Mouse (Mus musculus) bone marrow, adult 2 months (tissue): ENCODE data around the gene Olfr666. TPM values are rescaled to one million over a fixed set of nuclear protein-coding genes. Genes with fewer than 3 reads are reported as not detected.

Experiments used
- H3K27ac ChIP-seq: fragments of 200-500 bp; 2 replicates; pipeline ENCODE4 v1.5.1; 2012; ENCODE audit warnings: low read depth, mild to moderate bottlenecking, control low read depth, inconsistent platforms, low read length; ENCODE audit not compliant: control insufficient read depth, poor library complexity, insufficient read depth
- H3K4me1 ChIP-seq: fragments of 200-500 bp; 2 replicates; pipeline ENCODE4 v1.6.1; 2011; ENCODE audit warnings: low read length; ENCODE audit not compliant: control insufficient read depth, insufficient read depth
- H3K4me3 ChIP-seq: fragments of 200-500 bp; replicated peaks from 2 replicates; pipeline ENCODE3; 2011; ENCODE audit warnings: mild to moderate bottlenecking, low read depth, low read length, control low read depth; ENCODE audit not compliant: control insufficient read depth
- CTCF ChIP-seq: fragments of 200-500 bp; IDR thresholded peaks from 2 replicates; pipeline ENCODE4 v1.5.1; 2011; ENCODE audit warnings: low read length, control low read depth; ENCODE audit not compliant: control insufficient read depth, insufficient read depth
- POLR2A ChIP-seq: fragments of 200-500 bp; IDR thresholded peaks from 2 replicates; pipeline ENCODE4 v1.6.1; 2011; ENCODE audit warnings: low read depth, mild to moderate bottlenecking, control low read depth, low read length, borderline replicate concordance; ENCODE audit not compliant: control insufficient read depth
- whole genome bisulfite sequencing: fragments of 180-500 bp; shearing (Covaris S2); methylation state at CpG from one replicate; pipeline ENCODE4 v1.1.7; 2018; 5-methylcytosine and 5-hydroxymethylcytosine counted together
- polyA plus RNA-seq: library from polyadenylated mRNA; stranded (reverse); fragments of >200 nt; gene quantifications from 2 replicates; pipeline ENCODE4 v1.2.4, GENCODE M21; 2011; ENCODE audit warnings: low replicate concordance; ENCODE audit not compliant: missing spikeins, insufficient read depth, insufficient read length

The Olfr666 gene
- polyA plus RNA-seq, 1 experiment = not detected

DNA sequence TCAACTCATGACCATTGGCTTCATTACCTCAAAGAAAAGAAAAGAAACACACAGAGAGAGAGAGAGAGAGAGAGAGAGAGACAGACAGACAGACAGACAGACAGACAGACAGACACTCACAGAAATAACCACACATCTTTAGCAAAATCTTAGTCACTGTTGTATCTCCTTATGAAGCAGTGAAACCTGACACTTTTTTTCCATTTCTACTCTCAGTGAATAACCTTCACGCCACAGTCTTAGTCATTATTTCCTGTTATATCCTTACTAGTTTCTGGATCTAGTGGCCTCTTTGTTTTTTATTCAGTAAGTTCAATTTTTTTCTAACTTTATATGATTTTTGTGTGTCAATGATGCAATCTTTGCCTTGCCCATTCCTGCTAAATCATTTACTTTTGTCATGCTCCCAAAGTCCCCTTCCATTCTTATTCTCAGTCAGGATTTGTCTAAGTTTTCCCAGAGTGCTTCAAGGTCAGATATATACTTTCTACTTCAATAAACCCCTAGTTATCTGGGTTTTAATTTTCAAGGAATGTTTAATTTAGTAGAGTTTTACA, 51.9 kb downstream of the Olfr666 start:
- Histone ChIP-seq H3K27ac (no peak overlapping the region), H3K4me3 (no peak overlapping the region), H3K4me1 (no peaks in the 10 kb centered on the region)
- no peak for TF ChIP-seq POLR2A
- TF ChIP-seq CTCF = no peak
- 58% methylated on average over 1 of the region's 1 CpGs for WGBS

DNA sequence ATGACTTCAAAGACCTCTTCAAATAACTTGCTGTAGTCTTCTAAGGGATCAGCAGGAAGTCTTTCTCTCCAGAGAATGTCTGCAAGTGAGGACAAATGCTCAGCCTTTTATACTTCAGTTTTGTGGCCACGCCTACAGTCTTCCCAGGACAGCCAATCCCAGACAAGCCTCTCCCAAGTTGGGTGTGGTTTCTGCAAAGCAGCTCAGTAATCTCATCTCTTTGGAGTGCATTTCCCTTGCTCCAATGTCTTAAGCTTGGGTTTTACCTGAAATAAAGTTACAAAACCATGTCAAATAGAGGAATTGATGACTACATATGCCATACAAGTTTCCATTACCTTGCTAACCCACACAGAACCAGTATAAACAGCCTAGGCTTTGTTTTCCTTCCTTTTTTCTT, 53.2 kb downstream of the Olfr666 start, which contains the start of gene Usp17lb:
Gene Usp17lb (minus strand): TSS at position 101 of the 400 bp plus-strand sequence.
- no peak within 1 kb of the TSS for H3K27ac ChIP-seq
- WGBS = 38% methylated on average over 1 of the region's 1 CpGs
- H3K4me3 ChIP-seq = no peak within 1 kb of the TSS
- no peaks in the 10 kb centered on the region for H3K4me1 ChIP-seq
- TF ChIP-seq CTCF = no peak
- no peak for TF ChIP-seq POLR2A

Other genes with a start within 250 kb of the Olfr666 start
- not detected in 2 replicates for gene Olfr658, start 248.6 kb downstream of the Olfr666 start, polyA plus RNA-seq
- gene Olfr659, start 229.2 kb downstream of the Olfr666 start, polyA plus RNA-seq = not detected in 2 replicates
- gene Olfr661, start 209.5 kb downstream of the Olfr666 start, polyA plus RNA-seq = 0.42 TPM in 1 of 2 replicates, not detected in the other
- not detected in 2 replicates for gene Usp17le, start 118.5 kb downstream of the Olfr666 start, polyA plus RNA-seq
- gene Usp17lb, start 53.3 kb downstream of the Olfr666 start, polyA plus RNA-seq = not detected in 2 replicates
- not detected in 2 replicates for gene Usp17la, start 38.9 kb downstream of the Olfr666 start, polyA plus RNA-seq
- not detected in 2 replicates for gene Olfr665, start 17.9 kb downstream of the Olfr666 start, polyA plus RNA-seq
- gene Olfr667, start 25.5 kb upstream of the Olfr666 start, polyA plus RNA-seq = not detected in 2 replicates
- gene Olfr668, start 32.1 kb upstream of the Olfr666 start, polyA plus RNA-seq = not detected in 2 replicates
- gene Olfr669, start 38.3 kb upstream of the Olfr666 start, polyA plus RNA-seq = not detected in 2 replicates
- gene Olfr670, start 66.7 kb upstream of the Olfr666 start, polyA plus RNA-seq = not detected in 2 replicates
- gene Olfr671, start 83.2 kb upstream of the Olfr666 start, polyA plus RNA-seq = not detected in 2 replicates
- gene Olfr672, start 106.1 kb upstream of the Olfr666 start, polyA plus RNA-seq = not detected in 2 replicates
- gene Olfr675, start 132.5 kb upstream of the Olfr666 start, polyA plus RNA-seq = not detected in 2 replicates
- not detected in 2 replicates for gene Olfr676, start 136.7 kb upstream of the Olfr666 start, polyA plus RNA-seq
- gene Olfr677, start 155.4 kb upstream of the Olfr666 start, polyA plus RNA-seq = not detected in 2 replicates
- not detected in 2 replicates for gene Olfr678, start 168.5 kb upstream of the Olfr666 start, polyA plus RNA-seq
- gene Olfr679, start 185.3 kb upstream of the Olfr666 start, polyA plus RNA-seq = not detected in 2 replicates
- gene Olfr680-ps1, start 196.9 kb upstream of the Olfr666 start, polyA plus RNA-seq = not detected in 2 replicates
- not detected in 2 replicates for gene Olfr681, start 220.9 kb upstream of the Olfr666 start, polyA plus RNA-seq